Mouse (Mus musculus) c-Kit-negative CD71-positive TER-119-positive erythroid progenitor cells, embryonic 14.5 days (primary cell): ENCODE measurements around the gene Coq8b.

Source experiments
- DNase-seq: peaks from one replicate; pipeline ENCODE4 v3.0.0-alpha.2; 2013; ENCODE audit warnings: low read depth, low spot score

The Coq8b gene

DNA sequence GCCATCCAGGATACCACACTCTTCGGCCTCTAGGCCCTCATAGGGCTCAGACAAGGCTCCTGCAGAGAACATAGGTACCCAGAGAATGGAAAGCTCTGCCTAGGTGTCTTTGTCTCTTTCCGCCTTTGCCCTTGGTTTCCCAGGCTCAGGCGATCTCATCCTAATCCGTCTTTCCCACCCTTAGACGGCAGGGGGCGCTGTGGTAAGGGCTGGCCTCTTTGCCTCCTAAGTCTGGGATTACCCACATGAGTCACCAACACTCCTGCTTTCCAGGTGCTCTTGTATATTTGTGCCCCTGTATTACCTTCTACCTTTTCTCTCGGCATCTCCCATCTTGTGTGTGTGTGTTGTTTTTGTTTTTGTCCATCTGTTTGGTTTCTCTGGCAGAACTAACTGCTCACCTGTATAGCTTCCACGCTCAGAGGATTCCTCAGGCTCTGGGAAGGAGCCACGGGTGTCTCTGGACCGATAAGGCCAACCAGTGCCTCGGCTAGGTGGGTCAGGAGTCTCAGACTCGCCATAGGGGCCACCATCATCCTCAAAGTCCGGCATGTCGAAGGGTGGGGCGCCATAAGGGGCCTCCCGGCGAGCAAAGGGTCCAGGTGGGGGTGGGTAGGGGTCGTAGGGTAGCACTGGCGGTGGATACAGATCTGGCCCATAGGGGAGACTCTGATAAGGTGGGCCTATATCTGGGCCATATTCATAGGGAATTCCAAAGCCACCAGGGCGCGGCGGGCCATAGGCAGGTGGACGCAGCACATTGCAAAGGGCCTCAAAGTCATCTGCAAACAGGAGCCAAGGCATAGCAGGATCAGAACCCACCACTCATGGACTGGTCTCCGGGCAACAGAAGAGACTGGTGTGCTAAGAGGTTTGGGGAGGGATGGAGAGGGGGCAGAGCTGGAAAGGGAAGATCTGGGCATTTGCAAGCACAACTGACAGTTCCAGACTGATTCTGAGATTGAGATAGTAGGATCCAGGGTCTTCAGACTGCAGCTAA is 73.6 kb downstream of the Coq8b start:
- peak; percentile 21 for DNase-seq

DNA sequence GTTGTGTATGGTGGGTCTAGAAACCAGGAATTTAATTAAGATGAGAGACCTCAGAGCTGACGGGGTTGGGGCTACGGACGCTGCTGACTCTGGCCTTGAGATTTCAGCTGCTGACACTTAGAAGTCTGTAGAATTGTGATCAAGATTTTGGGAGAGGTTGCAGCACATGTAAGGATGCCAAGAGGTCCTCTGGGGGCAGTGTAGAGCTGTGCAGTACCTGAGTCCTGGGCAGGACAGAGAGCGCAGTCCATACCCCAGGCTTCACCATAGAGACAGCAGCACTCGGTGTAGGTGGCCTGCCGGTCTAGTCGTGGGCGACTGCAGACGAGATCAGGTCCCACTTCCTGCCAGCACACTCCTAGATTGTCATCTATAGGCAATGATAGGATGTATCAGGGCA is 74.7 kb downstream of the Coq8b start:
- no peak for DNase-seq
